Mouse (Mus musculus): ENCODE results near the gene Mxra8.

Mxra8 gene

GRCm38 (mm10) chr4:155863001-155863400 lies 23.5 kb downstream of the Mxra8 start, which contains the start of gene Tas1r3:
Gene Tas1r3, minus strand, starts transcription at chr4:155863362.
- DNase-seq (ENCODE audit: inconsistent ontology term): no peak

DNA sequence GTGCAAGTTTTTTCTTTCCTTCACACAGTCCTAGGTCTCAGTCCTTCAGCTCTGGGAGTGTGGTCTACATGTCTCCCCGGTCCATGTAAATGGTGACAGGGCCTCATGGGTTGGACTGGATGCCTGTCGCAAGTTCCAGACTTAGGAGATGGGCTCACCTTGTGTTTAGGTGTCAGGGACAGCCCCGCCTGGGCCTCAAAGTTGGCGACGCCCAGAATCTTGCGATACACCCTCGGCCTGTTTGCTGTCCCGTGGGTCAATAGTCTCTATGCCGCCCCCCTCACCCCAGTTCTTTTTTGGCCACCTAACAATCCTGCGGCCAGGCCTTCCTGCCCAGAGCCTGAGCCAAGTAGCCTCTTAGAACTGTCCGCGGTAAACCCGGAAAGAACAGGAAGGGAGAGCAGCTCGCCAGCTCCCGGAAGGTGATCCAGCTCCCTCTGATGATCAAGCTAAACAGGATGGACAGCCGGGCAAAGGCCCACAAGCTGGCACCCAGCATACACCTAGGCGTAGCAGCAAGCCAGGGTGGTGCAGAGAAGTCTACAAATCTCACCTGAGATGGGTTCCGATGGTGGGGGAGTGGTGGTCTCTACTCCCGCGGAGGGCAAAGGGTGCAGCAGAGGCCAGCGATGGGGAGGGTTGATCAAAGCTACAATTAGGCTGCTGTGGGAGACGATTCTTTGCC lies 29.3 kb downstream of the Mxra8 start:
- DNase-seq (ENCODE audit: inconsistent ontology term): peak; percentile 29

GRCm38 (mm10) chr4:155869317-155870033 lies 30.0 kb downstream of the Mxra8 start, which contains the start of the genes Cptp and Ints11:
Gene Cptp, minus strand, starts transcription at chr4:155869440.
Gene Ints11, plus strand, starts transcription at chr4:155869546.
- peak; percentile 97 for DNase-seq (ENCODE audit: inconsistent ontology term)

- DNase-seq (ENCODE audit: inconsistent ontology term): no peak
These were observed 31.9 kb downstream of the Mxra8 start for GRCm38 (mm10) chr4:155871404-155871803.

DNA sequence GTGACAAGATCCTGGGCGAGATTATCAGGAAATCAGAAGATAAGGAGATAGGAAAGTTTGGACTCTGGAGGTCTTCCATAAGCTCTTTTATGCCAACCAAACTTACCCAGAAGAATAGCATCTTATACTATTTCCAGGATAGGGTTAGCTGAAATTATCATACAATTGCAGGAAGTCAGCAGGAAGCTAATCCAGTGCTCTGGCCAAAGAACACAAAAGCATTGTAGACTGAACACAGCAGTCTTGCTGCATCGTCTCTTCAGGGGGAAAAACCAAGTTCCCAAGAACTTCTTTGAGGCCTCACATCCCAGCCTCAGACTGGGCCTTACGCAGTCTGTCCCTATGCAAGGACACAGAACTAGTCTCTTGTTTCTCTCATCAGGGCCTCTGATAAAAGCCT lies 44.1 kb downstream of the Mxra8 start:
- DNase-seq (ENCODE audit: inconsistent ontology term): no peak

GRCm38 (mm10) chr4:155886330-155886729 lies 46.9 kb downstream of the Mxra8 start:
- no peak for DNase-seq (ENCODE audit: inconsistent ontology term)

- no peak for DNase-seq (ENCODE audit: inconsistent ontology term)
These were observed 48.2 kb downstream of the Mxra8 start for GRCm38 (mm10) chr4:155887674-155888073.

- DNase-seq (ENCODE audit: inconsistent ontology term): no peak
These were observed 48.7 kb downstream of the Mxra8 start for GRCm38 (mm10) chr4:155888181-155888580.

GRCm38 (mm10) chr4:155889316-155889715 lies 49.8 kb downstream of the Mxra8 start:
- no peak for DNase-seq (ENCODE audit: inconsistent ontology term)

- no peak for DNase-seq (ENCODE audit: inconsistent ontology term)
These were observed 51.6 kb downstream of the Mxra8 start for GRCm38 (mm10) chr4:155891011-155891471.

GRCm38 (mm10) chr4:155891551-155892001 lies 52.1 kb downstream of the Mxra8 start, which contains the start of the genes Pusl1 and Acap3:
Gene Pusl1, minus strand, starts transcription at chr4:155891781.
Gene Acap3, plus strand, starts transcription at chr4:155891822.
- DNase-seq (ENCODE audit: inconsistent ontology term): peak; percentile 98

DNA sequence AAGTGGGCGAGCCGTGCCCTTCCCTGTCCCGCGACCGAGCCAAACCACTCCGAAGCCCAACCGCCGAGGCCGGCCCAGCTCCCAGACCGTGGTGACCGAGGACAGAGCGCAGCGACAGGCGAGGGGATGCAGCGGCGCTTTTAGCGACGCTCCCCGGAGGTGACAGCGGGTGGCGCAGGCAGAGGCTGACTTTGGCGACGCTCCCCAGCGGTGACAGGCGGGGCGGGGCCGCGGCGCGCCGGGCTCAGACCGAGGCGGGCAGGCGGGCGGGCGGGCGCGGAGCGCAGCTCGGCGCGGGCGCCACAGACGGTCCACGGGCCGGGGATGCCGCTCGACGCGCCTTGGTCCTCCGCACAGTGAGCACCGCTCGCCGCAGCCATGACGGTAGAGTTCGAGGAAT lies 52.5 kb downstream of the Mxra8 start:
- peak; percentile 92 for DNase-seq (ENCODE audit: inconsistent ontology term)

GRCm38 (mm10) chr4:155892438-155893211 lies 53.1 kb downstream of the Mxra8 start:
- peak; percentile 65 for DNase-seq (ENCODE audit: inconsistent ontology term)

DNA sequence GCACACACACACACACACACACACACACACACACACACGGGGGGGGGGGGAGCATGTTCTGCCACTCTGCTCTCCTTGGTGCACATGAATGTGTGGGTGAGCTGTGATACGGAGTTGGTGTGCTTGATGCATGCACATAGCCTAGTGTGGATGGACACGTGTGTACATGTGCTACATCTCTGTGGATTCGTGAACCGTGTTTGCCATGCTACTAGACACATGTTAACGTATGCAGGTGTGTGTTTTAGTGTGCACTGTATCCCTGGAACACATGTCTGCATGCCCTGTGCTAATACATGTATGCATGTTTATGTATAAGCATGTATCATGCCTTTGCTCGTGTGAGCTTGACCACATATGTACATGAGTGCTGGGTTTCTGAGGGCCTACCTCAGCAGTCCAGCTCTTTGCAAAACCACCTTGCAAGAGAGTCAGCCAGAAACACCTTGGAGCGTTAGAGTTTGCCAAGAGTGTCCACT lies 53.8 kb downstream of the Mxra8 start:
- DNase-seq (ENCODE audit: inconsistent ontology term): no peak
